Mouse (Mus musculus) midbrain, embryonic 13.5 days (tissue): Measurements from ENCODE around the gene Ccdc38. TPM values are rescaled to one million over a fixed set of nuclear protein-coding genes. Genes with fewer than 3 reads are reported as not detected.

Experiments
- ATAC-seq: fragments of 200-750 bp; cut with Nextera tagmentation; 2 replicates; pipeline ENCODE4 v1.8.0; 2017; ENCODE audit warnings: mild to moderate bottlenecking, moderate TSS enrichment, moderate library complexity
- H3K27ac ChIP-seq: fragments of 300-500 bp; sonication (generic); 2 replicates; pipeline ENCODE4 v1.5.1; 2015; ENCODE audit warnings: inconsistent platforms, mild to moderate bottlenecking, moderate library complexity
- H3K27me3 ChIP-seq: fragments of 300-500 bp; sonication (generic); 2 replicates; pipeline ENCODE4 v1.6.1; 2015; ENCODE audit warnings: mild to moderate bottlenecking, inconsistent platforms
- H3K36me3 ChIP-seq: fragments of 300-500 bp; sonication (generic); 2 replicates; pipeline ENCODE4 v1.6.1; 2015; ENCODE audit warnings: mild to moderate bottlenecking, inconsistent platforms
- H3K4me1 ChIP-seq: fragments of 300-500 bp; sonication (generic); replicated peaks from 2 replicates; pipeline ENCODE4 v1.6.1; 2015; ENCODE audit warnings: inconsistent platforms
- H3K4me2 ChIP-seq: fragments of 300-500 bp; sonication (generic); replicated peaks from 2 replicates; pipeline ENCODE4 v1.6.1; 2015; ENCODE audit warnings: moderate library complexity, mild to moderate bottlenecking, inconsistent platforms
- H3K4me3 ChIP-seq: fragments of 300-500 bp; sonication (generic); replicated peaks from 2 replicates; pipeline ENCODE4 v1.5.1; 2015; ENCODE audit warnings: mild to moderate bottlenecking, inconsistent platforms
- H3K9ac ChIP-seq: fragments of 300-500 bp; sonication (generic); replicated peaks from 2 replicates; pipeline ENCODE4 v1.6.1; 2015; ENCODE audit warnings: mild to moderate bottlenecking, inconsistent platforms
- H3K9me3 ChIP-seq: fragments of 300-500 bp; sonication (generic); 2 replicates; pipeline ENCODE4 v1.6.1; 2016; ENCODE audit warnings: mild to moderate bottlenecking, inconsistent platforms
- WGBS: fragments of 180-500 bp; shearing (Covaris S2); methylation state at CpG from one replicate; pipeline ENCODE4 v1.1.7; 2015; 5-methylcytosine and 5-hydroxymethylcytosine counted together
- polyA plus RNA-seq: library from polyadenylated mRNA; unstranded; fragments of >200 nt; fragmentation: Nextera tagmentation; extraction: Ambion mirVana; gene quantifications from 2 replicates; pipeline ENCODE4 v1.2.1, GENCODE M21; 2015

Gene Ccdc38
- polyA plus RNA-seq, 1 experiment from 2014 or later: 0.57 TPM

DNA sequence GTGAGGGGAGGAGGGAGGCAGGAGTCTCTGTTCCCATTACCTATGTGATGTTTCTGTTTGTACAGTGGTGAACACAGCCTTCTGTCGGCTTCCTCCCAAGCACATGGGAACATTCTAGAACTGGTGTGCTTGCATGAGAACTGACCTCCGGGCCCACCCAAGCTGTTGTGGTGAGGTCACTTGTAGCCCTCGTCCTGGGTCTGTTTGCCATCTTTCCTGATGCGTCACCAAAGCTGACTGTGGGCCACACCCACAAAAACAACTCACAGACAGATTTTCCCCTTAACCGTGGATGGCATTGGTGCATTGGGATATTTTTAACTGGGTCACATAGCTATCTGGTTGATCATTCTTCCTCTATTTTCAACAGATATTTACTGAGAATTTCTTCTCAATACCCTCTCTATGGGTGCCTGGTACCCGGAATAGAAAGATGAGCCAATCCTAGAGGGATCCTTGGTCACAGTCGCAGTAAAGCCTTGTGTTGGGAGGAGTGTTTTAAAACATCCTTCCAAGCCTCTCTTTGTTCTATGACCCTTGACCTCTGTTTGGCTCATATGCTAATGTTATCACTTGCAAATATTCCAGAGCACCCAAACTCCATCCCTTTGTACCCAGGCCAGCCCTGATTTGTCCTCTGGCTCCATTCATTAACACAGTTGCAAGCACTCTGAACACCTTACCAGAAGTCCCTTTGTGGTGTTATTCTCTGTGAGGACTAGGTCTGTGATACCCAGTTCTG is 80.2 kb downstream of the Ccdc38 start:
- Histone ChIP-seq H3K27ac (no peak overlapping the region), H3K27me3 (no peaks in the 10 kb centered on the region), H3K4me3 (no peak overlapping the region), H3K9ac (no peak overlapping the region), H3K9me3 (no peaks in the 10 kb centered on the region), H3K4me1 (no peaks in the 10 kb centered on the region), H3K4me2 (no peak overlapping the region), H3K36me3 (no peaks in the 10 kb centered on the region)
- no peak for ATAC-seq
- 74% methylated on average over 7 of the region's 7 CpGs for WGBS

DNA sequence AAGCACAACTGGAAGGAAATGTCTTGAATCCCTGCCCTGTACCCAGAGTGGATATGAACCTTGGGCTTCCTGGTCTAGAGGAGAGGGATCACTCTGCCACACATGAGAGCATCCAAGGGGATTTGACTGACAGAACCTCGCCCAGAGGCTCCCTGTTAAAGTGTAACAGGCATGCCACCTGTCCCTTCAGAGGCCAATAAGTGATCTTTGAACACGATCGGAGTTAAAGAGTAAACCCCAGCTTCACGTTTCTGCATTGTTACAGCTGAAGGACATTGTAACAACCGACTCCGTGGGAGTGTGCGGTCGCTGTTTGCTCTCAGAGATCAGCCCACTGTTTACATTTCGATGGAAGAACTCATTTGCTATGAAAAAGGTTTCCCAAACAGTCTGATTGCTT is 83.3 kb downstream of the Ccdc38 start:
- Histone ChIP-seq H3K9me3 (no peaks in the 10 kb centered on the region), H3K4me2 (no peak overlapping the region), H3K27me3 (no peaks in the 10 kb centered on the region), H3K4me3 (no peak overlapping the region), H3K9ac (no peak overlapping the region), H3K27ac (no peak overlapping the region), H3K4me1 (no peaks in the 10 kb centered on the region), H3K36me3 (no peaks in the 10 kb centered on the region)
- no peak for ATAC-seq
- WGBS: 61% methylated on average over 9 of the region's 9 CpGs

DNA sequence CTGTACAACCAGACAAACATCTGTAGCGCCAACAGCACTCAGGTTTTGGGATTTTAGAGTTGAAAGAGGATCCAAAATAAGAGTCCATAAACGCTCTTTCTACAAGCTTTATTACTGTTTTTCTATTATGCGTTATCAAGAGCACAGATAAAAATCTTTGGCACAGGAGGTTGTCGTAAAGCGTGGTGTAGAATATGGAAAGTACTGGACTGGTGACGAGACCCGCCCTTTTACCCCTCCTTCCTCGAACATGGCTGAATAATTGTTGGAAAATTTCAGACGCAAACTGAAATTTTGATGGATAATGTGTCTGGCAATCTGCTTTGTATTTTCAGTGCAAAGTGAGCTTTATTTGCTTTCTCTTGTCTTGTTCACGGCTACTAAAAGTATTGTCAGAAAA is 83.7 kb downstream of the Ccdc38 start:
- Histone ChIP-seq H3K9me3 (no peaks in the 10 kb centered on the region), H3K4me3 (no peak overlapping the region), H3K4me1 (no peaks in the 10 kb centered on the region), H3K9ac (no peak overlapping the region), H3K36me3 (no peaks in the 10 kb centered on the region), H3K27me3 (no peaks in the 10 kb centered on the region), H3K4me2 (no peak overlapping the region), H3K27ac (no peak overlapping the region)
- WGBS: 90% methylated on average over 10 of the region's 10 CpGs
- ATAC-seq: no peak

DNA sequence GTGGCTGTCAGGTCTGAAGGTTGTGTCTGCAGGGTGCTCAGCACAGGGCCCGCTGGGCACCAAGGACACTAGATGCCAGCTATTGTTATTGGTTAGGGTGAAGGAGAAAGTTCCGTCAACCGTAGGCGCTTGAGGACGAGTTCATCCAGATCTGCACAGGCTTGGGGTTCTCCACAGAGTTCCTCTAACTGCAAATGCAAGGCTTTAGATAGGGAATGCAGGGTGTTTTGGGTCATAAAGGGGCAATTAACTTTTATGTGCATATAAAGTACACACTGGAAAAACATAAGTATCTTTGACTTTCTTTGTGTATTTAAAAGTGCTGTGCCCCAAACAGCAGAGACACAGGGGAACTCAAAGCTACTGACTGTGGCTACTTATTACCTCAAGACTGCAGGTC is 89.9 kb downstream of the Ccdc38 start:
- WGBS: 96% methylated on average over 5 of the region's 5 CpGs

DNA sequence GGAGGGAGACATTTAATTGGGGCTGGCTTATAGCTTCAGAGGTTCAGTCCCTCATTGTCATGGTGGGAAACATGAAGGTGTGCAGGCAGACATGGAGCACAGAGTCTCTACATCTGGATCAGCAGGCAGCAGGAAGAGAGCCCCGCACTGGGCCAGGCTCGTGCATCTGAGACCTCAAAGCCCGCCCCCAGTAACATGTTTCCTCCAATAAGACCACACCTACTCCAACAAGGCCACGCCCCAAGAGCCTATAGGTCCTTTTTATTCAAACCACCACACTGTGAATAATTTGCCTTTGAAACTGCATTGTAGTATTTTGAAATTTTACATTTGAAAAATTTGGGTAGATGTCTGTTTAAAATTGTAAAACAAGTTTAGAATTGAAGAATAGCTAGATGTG is 91.7 kb downstream of the Ccdc38 start:
- WGBS: 74% methylated on average over 4 of the region's 4 CpGs
- no peaks in the 10 kb centered on the region for H3K36me3 ChIP-seq
- H3K9me3 ChIP-seq: no peaks in the 10 kb centered on the region

More for the DNA sequence above, 89.9 kb downstream of the Ccdc38 start:
- H3K4me1 ChIP-seq: no peaks in the 10 kb centered on the region
- H3K9ac ChIP-seq: no peak overlapping the region
- H3K9me3 ChIP-seq: no peaks in the 10 kb centered on the region
- H3K27me3 ChIP-seq: no peaks in the 10 kb centered on the region
- H3K4me3 ChIP-seq: no peak overlapping the region
- ATAC-seq: no peak
- no peaks in the 10 kb centered on the region for H3K36me3 ChIP-seq
- H3K27ac ChIP-seq: no peak overlapping the region
- H3K4me2 ChIP-seq: no peak overlapping the region

DNA sequence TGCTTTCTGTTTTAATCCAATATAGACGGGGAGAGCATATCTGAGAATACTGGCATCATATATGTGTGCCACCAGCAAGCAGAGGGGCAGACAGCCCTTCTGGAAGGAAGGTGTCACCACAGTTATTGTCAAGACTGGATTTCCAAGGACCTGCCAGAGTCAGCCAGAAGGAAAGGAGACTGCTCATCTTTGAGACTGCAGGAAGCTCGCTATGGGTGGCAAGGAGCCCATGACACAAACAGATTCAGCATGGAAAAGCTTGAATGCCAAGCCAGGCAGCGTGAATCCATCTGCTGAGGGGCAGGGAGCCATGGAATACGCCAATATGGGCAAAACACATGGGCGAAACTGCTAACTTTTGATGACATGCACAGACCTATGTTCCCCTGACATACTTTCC is 93.1 kb downstream of the Ccdc38 start:
- Histone ChIP-seq H3K27me3 (no peaks in the 10 kb centered on the region), H3K36me3 (no peaks in the 10 kb centered on the region), H3K4me1 (0 out of 2 replicates have a peak, but pooled peaks cover 2% of the 10 kb centered on the region), H3K9me3 (no peaks in the 10 kb centered on the region), H3K9ac (no peak overlapping the region), H3K4me2 (no peak overlapping the region), H3K27ac (no peak overlapping the region), H3K4me3 (no peak overlapping the region)
- WGBS: 88% methylated on average over 5 of the region's 5 CpGs
- ATAC-seq: no peak

More for the DNA sequence above, 91.7 kb downstream of the Ccdc38 start:
- H3K27ac ChIP-seq: no peak overlapping the region
- H3K9ac ChIP-seq: no peak overlapping the region
- no peak overlapping the region for H3K4me2 ChIP-seq
- no peak for ATAC-seq
- H3K4me1 ChIP-seq: 0 out of 2 replicates have a peak, but pooled peaks cover 2% of the 10 kb centered on the region
- H3K4me3 ChIP-seq: no peak overlapping the region
- H3K27me3 ChIP-seq: no peaks in the 10 kb centered on the region

Other genes with a start within 250 kb of the Ccdc38 start
- gene Elk3, start 229.5 kb upstream of the Ccdc38 start, polyA plus RNA-seq: 7.7 and 8.5 TPM in 2 replicates
- gene Lta4h, start 87.2 kb upstream of the Ccdc38 start, polyA plus RNA-seq: 104 and 106 TPM in 2 replicates
- 0.08 TPM in 1 of 2 replicates, not detected in the other for gene Hal, start 51.9 kb upstream of the Ccdc38 start, polyA plus RNA-seq
- gene Amdhd1, start 599 bp upstream of the Ccdc38 start, polyA plus RNA-seq: 0.15 TPM in 2 replicates
- gene Snrpf, start 49.1 kb downstream of the Ccdc38 start, polyA plus RNA-seq: 95.8 and 101 TPM in 2 replicates
- gene Ntn4, start 100.0 kb downstream of the Ccdc38 start, polyA plus RNA-seq: 2.0 and 2.1 TPM in 2 replicates